Mouse (Mus musculus) embryonic facial prominence, embryonic 13.5 days (tissue): Measurements from ENCODE around the gene Sox5. TPM values are rescaled to one million over a fixed set of nuclear protein-coding genes. Genes with fewer than 3 reads are reported as not detected.

ENCODE experiments used
- ATAC-seq: fragments of 200-750 bp; cut with Nextera tagmentation; 2 replicates; pipeline ENCODE4 v1.8.0; 2017; ENCODE audit warnings: low read depth; ENCODE audit not compliant: insufficient number of reproducible peaks, insufficient read depth, low FRiP score, low TSS enrichment
- H3K27ac ChIP-seq: fragments of 300-500 bp; sonication (generic); 2 replicates; pipeline ENCODE4 v1.5.1; 2015; ENCODE audit warnings: moderate library complexity, mild to moderate bottlenecking, inconsistent platforms
- H3K27me3 ChIP-seq: fragments of 300-500 bp; sonication (generic); 2 replicates; pipeline ENCODE4 v1.6.1; 2015; ENCODE audit warnings: mild to moderate bottlenecking, inconsistent platforms
- H3K36me3 ChIP-seq: fragments of 300-500 bp; sonication (generic); 2 replicates; pipeline ENCODE4 v1.6.1; 2015; ENCODE audit warnings: mild to moderate bottlenecking, inconsistent platforms
- H3K4me1 ChIP-seq: fragments of 300-500 bp; sonication (generic); 2 replicates; pipeline ENCODE4 v1.6.1; 2015; ENCODE audit warnings: inconsistent platforms
- H3K4me2 ChIP-seq: fragments of 300-500 bp; sonication (generic); 2 replicates; pipeline ENCODE4 v1.6.1; 2015; ENCODE audit warnings: moderate library complexity, mild to moderate bottlenecking, inconsistent platforms
- H3K4me3 ChIP-seq: fragments of 300-500 bp; sonication (generic); 2 replicates; pipeline ENCODE4 v1.5.1; 2015; ENCODE audit warnings: mild to moderate bottlenecking, inconsistent platforms
- H3K9ac ChIP-seq: fragments of 300-500 bp; sonication (generic); 2 replicates; pipeline ENCODE4 v1.6.1; 2015; ENCODE audit warnings: mild to moderate bottlenecking, inconsistent platforms
- H3K9me3 ChIP-seq: fragments of 300-500 bp; sonication (generic); 2 replicates; pipeline ENCODE4 v1.6.1; 2016; ENCODE audit warnings: inconsistent platforms
- WGBS: fragments of 180-500 bp; shearing (Covaris S2); methylation state at CpG from one replicate; pipeline ENCODE4 v1.1.7; 2015; ENCODE audit warnings: mixed read lengths; 5-methylcytosine and 5-hydroxymethylcytosine counted together
- polyA plus RNA-seq: library from polyadenylated mRNA; unstranded; fragments of >200 nt; fragmentation: Nextera tagmentation; extraction: Ambion mirVana; gene quantifications from 2 replicates; pipeline ENCODE4 v1.2.1, GENCODE M21; 2015

Sox5 gene
- polyA plus RNA-seq, 1 experiment from 2014 or later: 55.6 TPM

GRCm38 (mm10) chr6:144307551-144308149 is 474.1 kb downstream of the Sox5 start:
- H3K36me3 ChIP-seq: no peaks in the 10 kb centered on the region
- H3K9me3 ChIP-seq: no peaks in the 10 kb centered on the region
- no peak overlapping the region for H3K9ac ChIP-seq
- 81% methylated on average over 12 of the region's 12 CpGs for WGBS
- H3K4me3 ChIP-seq: no peak overlapping the region
- peaks cover 5% of the 10 kb centered on the region for H3K4me1 ChIP-seq
- H3K27me3 ChIP-seq: no peaks in the 10 kb centered on the region
- H3K4me2 ChIP-seq: no peak overlapping the region
- no peak for ATAC-seq
- H3K27ac ChIP-seq: no peak overlapping the region

DNA sequence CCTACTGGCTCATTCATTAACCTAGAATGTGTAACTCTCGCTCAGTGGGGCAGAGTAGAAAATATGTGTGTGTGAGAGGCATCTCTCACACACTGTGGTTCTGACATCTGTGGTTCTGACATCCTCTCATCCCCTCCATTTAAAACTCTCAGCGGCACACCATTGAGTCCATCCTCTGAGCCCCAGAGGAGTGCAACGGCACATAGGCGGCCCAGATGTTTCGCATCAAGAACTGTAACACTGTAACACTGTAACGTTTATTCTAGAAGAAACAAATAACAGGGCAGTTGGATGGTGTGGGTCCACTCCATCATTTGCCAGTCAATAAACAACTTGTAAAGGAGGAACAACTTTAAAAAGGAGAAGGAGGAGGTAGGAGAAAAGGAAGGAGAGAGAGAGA is 479.0 kb downstream of the Sox5 start:
- H3K27me3 ChIP-seq: peaks cover 4% of the 10 kb centered on the region; the same call in 1 of the 2 replicates
- 64% methylated on average over 6 of the region's 6 CpGs for WGBS
- no peaks in the 10 kb centered on the region for H3K9me3 ChIP-seq
- no peak overlapping the region for H3K4me3 ChIP-seq
- H3K9ac ChIP-seq: no peak overlapping the region
- no peak overlapping the region for H3K27ac ChIP-seq
- H3K4me2 ChIP-seq: no peak overlapping the region
- no peaks in the 10 kb centered on the region for H3K36me3 ChIP-seq
- no peaks in the 10 kb centered on the region for H3K4me1 ChIP-seq
- no peak for ATAC-seq

DNA sequence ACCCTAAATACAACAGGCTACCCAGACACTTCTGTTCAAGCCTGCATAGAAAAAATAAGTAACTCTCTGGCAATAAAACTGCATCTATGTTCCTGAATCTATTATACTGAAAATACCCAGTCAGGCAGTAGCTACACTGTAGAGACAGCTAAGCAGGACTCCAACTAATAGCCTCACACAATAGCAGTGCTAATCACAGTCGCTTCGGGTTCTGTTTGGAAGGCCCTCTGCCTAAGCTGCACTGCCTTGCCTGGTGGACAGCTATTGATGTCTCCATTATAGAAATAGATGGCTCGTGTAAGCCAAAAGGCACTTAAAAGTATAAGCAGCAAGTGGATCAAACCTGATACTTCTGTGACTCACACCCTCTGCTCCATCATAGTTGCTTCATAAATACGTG is 480.7 kb downstream of the Sox5 start:
- 72% methylated on average over 4 of the region's 4 CpGs for WGBS
- ATAC-seq: no peak
- no peak overlapping the region for H3K9ac ChIP-seq
- 0 out of 2 replicates have a peak, but pooled peaks cover under 1% of the 10 kb centered on the region for H3K36me3 ChIP-seq
- no peak overlapping the region for H3K4me2 ChIP-seq
- H3K27ac ChIP-seq: no peak overlapping the region
- 0 out of 2 replicates have a peak, but pooled peaks cover 1% of the 10 kb centered on the region for H3K9me3 ChIP-seq
- no peak overlapping the region for H3K4me3 ChIP-seq
- peaks cover 4% of the 10 kb centered on the region; the same call in 1 of the 2 replicates for H3K27me3 ChIP-seq
- no peaks in the 10 kb centered on the region for H3K4me1 ChIP-seq

- H3K27ac ChIP-seq: no peak overlapping the region
- H3K36me3 ChIP-seq: 0 out of 2 replicates have a peak, but pooled peaks cover 5% of the 10 kb centered on the region
- peaks cover 4% of the 10 kb centered on the region; the same call in 1 of the 2 replicates for H3K27me3 ChIP-seq
- H3K4me2 ChIP-seq: no peak overlapping the region
- ATAC-seq: no peak
- peaks cover 15% of the 10 kb centered on the region; the same call in 1 of the 2 replicates for H3K9me3 ChIP-seq
- H3K4me1 ChIP-seq: no peaks in the 10 kb centered on the region
- WGBS: 47% methylated on average over 7 of the region's 7 CpGs
- H3K4me3 ChIP-seq: no peak overlapping the region
- H3K9ac ChIP-seq: no peak overlapping the region
Measured at GRCm38 (mm10) chr6:144299503-144299858, 482.3 kb downstream of the Sox5 start.

DNA sequence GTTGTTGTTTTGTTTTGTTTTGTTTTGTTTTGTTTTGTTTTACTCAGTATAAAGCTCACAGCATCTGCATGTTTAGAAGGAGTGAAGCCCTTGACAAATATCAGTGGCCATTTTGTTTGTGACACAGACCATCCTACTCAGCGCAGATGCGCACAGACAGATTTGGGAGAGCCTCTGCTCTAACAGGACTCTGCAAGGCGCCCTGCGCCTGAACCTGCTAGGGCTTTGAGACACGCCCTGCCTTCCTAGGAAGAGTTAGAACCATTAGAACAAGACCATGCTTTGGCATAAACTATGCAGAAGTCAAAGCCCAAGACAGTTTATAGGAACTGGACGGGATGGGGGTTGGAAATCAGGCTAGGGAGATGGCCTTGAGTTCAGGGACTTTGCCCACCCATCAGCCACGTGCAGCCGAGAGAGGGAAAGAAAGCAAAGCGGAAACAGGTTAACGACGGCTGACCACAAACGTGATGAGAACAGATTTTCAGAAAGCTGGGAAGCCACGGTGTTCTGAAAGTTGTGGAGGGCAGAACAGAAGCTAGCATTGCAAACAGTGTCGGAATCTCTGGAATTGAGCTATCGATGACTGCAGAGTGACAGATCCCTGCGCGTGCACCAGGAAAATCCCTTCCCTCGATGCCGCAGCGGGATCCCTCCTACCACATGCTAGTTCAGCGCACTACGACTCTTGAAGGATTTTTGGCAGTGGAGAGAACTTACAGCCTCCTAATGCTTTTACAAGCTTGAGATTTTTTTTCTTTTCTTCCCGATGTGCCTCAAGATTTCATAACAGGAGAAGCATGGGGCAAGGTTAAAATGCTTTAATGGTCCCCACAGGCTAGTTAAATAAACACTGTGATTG is 482.9 kb downstream of the Sox5 start:
- no peaks in the 10 kb centered on the region for H3K4me1 ChIP-seq
- no peak overlapping the region for H3K4me3 ChIP-seq
- WGBS: 69% methylated on average over 23 of the region's 23 CpGs
- H3K27ac ChIP-seq: no peak overlapping the region
- no peak overlapping the region for H3K4me2 ChIP-seq
- H3K36me3 ChIP-seq: 0 out of 2 replicates have a peak, but pooled peaks cover 5% of the 10 kb centered on the region
- H3K9ac ChIP-seq: no peak overlapping the region
- peaks cover 15% of the 10 kb centered on the region; the same call in 1 of the 2 replicates for H3K9me3 ChIP-seq
- H3K27me3 ChIP-seq: peaks cover 4% of the 10 kb centered on the region; the same call in 1 of the 2 replicates
- ATAC-seq: no peak

GRCm38 (mm10) chr6:144297846-144298245 is 483.9 kb downstream of the Sox5 start:
- H3K36me3 ChIP-seq: 0 out of 2 replicates have a peak, but pooled peaks cover 5% of the 10 kb centered on the region
- no peak overlapping the region for H3K27ac ChIP-seq
- H3K4me3 ChIP-seq: no peak overlapping the region
- no peak overlapping the region for H3K4me2 ChIP-seq
- ATAC-seq: no peak
- H3K9ac ChIP-seq: no peak overlapping the region
- H3K9me3 ChIP-seq: peaks cover 15% of the 10 kb centered on the region; the same call in 1 of the 2 replicates
- no peaks in the 10 kb centered on the region for H3K4me1 ChIP-seq
- H3K27me3 ChIP-seq: peaks cover 4% of the 10 kb centered on the region; the same call in 1 of the 2 replicates
- 86% methylated on average over 5 of the region's 5 CpGs for WGBS

DNA sequence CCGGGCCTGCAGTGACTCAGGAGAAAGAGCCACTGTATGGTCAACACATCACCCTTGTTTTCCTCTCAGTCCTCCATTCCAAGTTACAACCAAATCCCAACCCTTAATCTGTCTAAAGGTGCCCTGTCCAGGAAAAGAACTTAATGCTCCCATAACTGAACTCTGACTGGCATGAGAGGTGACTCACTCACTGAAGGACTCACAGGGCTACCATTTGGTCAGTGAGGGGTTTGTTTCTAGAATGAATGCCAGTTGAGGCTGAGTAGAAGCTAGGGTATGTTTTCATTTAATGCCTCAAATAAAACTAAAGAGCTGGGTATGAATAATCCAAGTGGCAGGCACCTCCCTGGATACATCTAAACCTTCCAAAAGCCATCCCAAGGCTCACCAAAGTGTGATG is 484.6 kb downstream of the Sox5 start:
- no peak overlapping the region for H3K9ac ChIP-seq
- H3K9me3 ChIP-seq: peaks cover 15% of the 10 kb centered on the region; the same call in 1 of the 2 replicates
- no peak overlapping the region for H3K27ac ChIP-seq
- peaks cover 4% of the 10 kb centered on the region; the same call in 1 of the 2 replicates for H3K27me3 ChIP-seq
- no peak for ATAC-seq
- no peak overlapping the region for H3K4me2 ChIP-seq
- no peak overlapping the region for H3K4me3 ChIP-seq
- 0 out of 2 replicates have a peak, but pooled peaks cover 5% of the 10 kb centered on the region for H3K36me3 ChIP-seq
- 91% methylated on average over 1 of the region's 1 CpGs for WGBS
- H3K4me1 ChIP-seq: no peaks in the 10 kb centered on the region

GRCm38 (mm10) chr6:144291526-144291925 is 490.3 kb downstream of the Sox5 start:
- H3K9me3 ChIP-seq: peaks cover 15% of the 10 kb centered on the region; the same call in 1 of the 2 replicates
- no peak overlapping the region for H3K4me2 ChIP-seq
- no peak overlapping the region for H3K9ac ChIP-seq
- no peak overlapping the region for H3K4me3 ChIP-seq
- 0 out of 2 replicates have a peak, but pooled peaks cover 5% of the 10 kb centered on the region for H3K36me3 ChIP-seq
- no peak overlapping the region for H3K27ac ChIP-seq
- 88% methylated on average over 4 of the region's 4 CpGs for WGBS
- H3K4me1 ChIP-seq: no peaks in the 10 kb centered on the region
- no peaks in the 10 kb centered on the region for H3K27me3 ChIP-seq
- ATAC-seq: no peak

GRCm38 (mm10) chr6:144286122-144286521 is 495.7 kb downstream of the Sox5 start:
- WGBS: 85% methylated on average over 4 of the region's 4 CpGs
- no peak overlapping the region for H3K4me3 ChIP-seq
- H3K27ac ChIP-seq: no peak overlapping the region
- H3K4me2 ChIP-seq: no peak overlapping the region
- H3K9me3 ChIP-seq: no peaks in the 10 kb centered on the region
- no peaks in the 10 kb centered on the region for H3K27me3 ChIP-seq
- ATAC-seq: no peak
- no peak overlapping the region for H3K9ac ChIP-seq
- no peaks in the 10 kb centered on the region for H3K36me3 ChIP-seq
- no peaks in the 10 kb centered on the region for H3K4me1 ChIP-seq

GRCm38 (mm10) chr6:144283191-144283590 is 498.6 kb downstream of the Sox5 start:
- H3K4me3 ChIP-seq: no peak overlapping the region
- no peaks in the 10 kb centered on the region for H3K36me3 ChIP-seq
- no peak overlapping the region for H3K9ac ChIP-seq
- H3K27me3 ChIP-seq: no peaks in the 10 kb centered on the region
- 58% methylated on average over 8 of the region's 8 CpGs for WGBS
- no peak overlapping the region for H3K4me2 ChIP-seq
- no peak for ATAC-seq
- H3K27ac ChIP-seq: no peak overlapping the region
- H3K9me3 ChIP-seq: no peaks in the 10 kb centered on the region
- H3K4me1 ChIP-seq: peaks cover 5% of the 10 kb centered on the region; the same call in 1 of the 2 replicates

GRCm38 (mm10) chr6:144282756-144283155 is 499.0 kb downstream of the Sox5 start:
- WGBS: 82% methylated on average over 12 of the region's 12 CpGs
- H3K4me1 ChIP-seq: peaks cover 5% of the 10 kb centered on the region; the same call in 1 of the 2 replicates

More at GRCm38 (mm10) chr6:144282756-144283155, 499.0 kb downstream of the Sox5 start:
- Histone ChIP-seq H3K4me3 (no peak overlapping the region), H3K36me3 (no peaks in the 10 kb centered on the region), H3K9me3 (no peaks in the 10 kb centered on the region), H3K27me3 (no peaks in the 10 kb centered on the region), H3K9ac (no peak overlapping the region), H3K27ac (no peak overlapping the region), H3K4me2 (no peak overlapping the region)
- ATAC-seq: no peak
